Mouse (Mus musculus) hindbrain, embryonic 13.5 days (tissue): ENCODE measurements at regions not wholly inside any gene's neighbourhood (a gene's known extent, or its start where the extent isn't known, plus 50 kb on each side); places are given as distances from the start of the nearest gene placed in this dataset.

ENCODE experiments used
- ATAC-seq: fragments of 200-750 bp; cut with Nextera tagmentation; 2 replicates; pipeline ENCODE4 v1.8.0; 2017; ENCODE audit warnings: moderate TSS enrichment; ENCODE audit not compliant: low FRiP score
- H3K27ac ChIP-seq: fragments of 300-500 bp; sonication (generic); 2 replicates; pipeline ENCODE4 v1.5.1; 2015; ENCODE audit warnings: inconsistent platforms, mild to moderate bottlenecking, moderate library complexity
- H3K27me3 ChIP-seq: fragments of 300-500 bp; sonication (generic); 2 replicates; pipeline ENCODE4 v1.6.1; 2015; ENCODE audit warnings: mild to moderate bottlenecking, inconsistent platforms
- H3K36me3 ChIP-seq: fragments of 300-500 bp; sonication (generic); 2 replicates; pipeline ENCODE4 v1.6.1; 2015; ENCODE audit warnings: mild to moderate bottlenecking, inconsistent platforms
- H3K4me1 ChIP-seq: fragments of 300-500 bp; sonication (generic); replicated peaks from 2 replicates; pipeline ENCODE4 v1.6.1; 2015; ENCODE audit warnings: inconsistent platforms
- H3K4me2 ChIP-seq: fragments of 300-500 bp; sonication (generic); 2 replicates; pipeline ENCODE4 v1.6.1; 2015; ENCODE audit warnings: inconsistent platforms, mild to moderate bottlenecking, moderate library complexity
- H3K4me3 ChIP-seq: fragments of 300-500 bp; sonication (generic); 2 replicates; pipeline ENCODE4 v1.5.1; 2015; ENCODE audit warnings: mild to moderate bottlenecking, inconsistent platforms
- H3K9ac ChIP-seq: fragments of 300-500 bp; sonication (generic); 2 replicates; pipeline ENCODE4 v1.6.1; 2015; ENCODE audit warnings: mild to moderate bottlenecking, inconsistent platforms
- H3K9me3 ChIP-seq: fragments of 300-500 bp; sonication (generic); 2 replicates; pipeline ENCODE4 v1.6.1; 2016; ENCODE audit warnings: inconsistent platforms
- WGBS: fragments of 180-500 bp; shearing (Covaris S2); methylation state at CpG from one replicate; pipeline ENCODE4 v1.1.7; 2015; 5-methylcytosine and 5-hydroxymethylcytosine counted together

- peaks cover 19% of the 10 kb centered on the region; the same call in 1 of the 2 replicates for H3K27me3 ChIP-seq
- peaks cover 39% of the 10 kb centered on the region for H3K4me1 ChIP-seq
- no peak overlapping the region for H3K9ac ChIP-seq
- ATAC-seq: no peak
- no peak overlapping the region for H3K4me2 ChIP-seq
- peak overlapping the region; percentile 44; the same call in 1 of the 2 replicates for H3K27ac ChIP-seq
- H3K9me3 ChIP-seq: no peaks in the 10 kb centered on the region; the same call in 1 of the 2 replicates
- H3K4me3 ChIP-seq: no peak overlapping the region
- no peaks in the 10 kb centered on the region for H3K36me3 ChIP-seq
- WGBS: 22% methylated on average over 9 of the region's 9 CpGs
Observed at GRCm38 (mm10) chr6:100376656-100377055, 89.4 kb upstream of the Rybp start.

- H3K27me3 ChIP-seq: peaks cover 18% of the 10 kb centered on the region; the same call in 1 of the 2 replicates
- no peak overlapping the region for H3K27ac ChIP-seq
- no peaks in the 10 kb centered on the region for H3K36me3 ChIP-seq
- no peak overlapping the region for H3K9ac ChIP-seq
- H3K4me2 ChIP-seq: no peak overlapping the region
- ATAC-seq: no peak
- no peaks in the 10 kb centered on the region for H3K4me1 ChIP-seq
- H3K9me3 ChIP-seq: no peaks in the 10 kb centered on the region; the same call in 1 of the 2 replicates
- WGBS: 97% methylated on average over 1 of the region's 1 CpGs
- no peak overlapping the region for H3K4me3 ChIP-seq
Observed at GRCm38 (mm10) chr6:100370828-100371227, 83.5 kb upstream of the Rybp start.

GRCm38 (mm10) chr6:100370358-100370757, 83.1 kb upstream of the Rybp start:
- no peak for ATAC-seq
- no peak overlapping the region for H3K9ac ChIP-seq
- H3K27me3 ChIP-seq: peaks cover 16% of the 10 kb centered on the region; the same call in 1 of the 2 replicates
- WGBS: 90% methylated on average over 5 of the region's 5 CpGs
- no peaks in the 10 kb centered on the region for H3K36me3 ChIP-seq
- H3K9me3 ChIP-seq: no peaks in the 10 kb centered on the region; the same call in 1 of the 2 replicates
- no peak overlapping the region for H3K27ac ChIP-seq
- no peaks in the 10 kb centered on the region for H3K4me1 ChIP-seq
- no peak overlapping the region for H3K4me3 ChIP-seq
- H3K4me2 ChIP-seq: no peak overlapping the region

GRCm38 (mm10) chr6:100366231-100366630, 78.9 kb upstream of the Rybp start:
- Histone ChIP-seq H3K4me1 (0 out of 2 replicates have a peak, but pooled peaks cover 4% of the 10 kb centered on the region), H3K36me3 (no peaks in the 10 kb centered on the region), H3K9ac (no peak overlapping the region), H3K9me3 (no peaks in the 10 kb centered on the region), H3K4me2 (no peak overlapping the region), H3K4me3 (no peak overlapping the region), H3K27ac (no peak overlapping the region), H3K27me3 (peaks cover 8% of the 10 kb centered on the region; the same call in 1 of the 2 replicates)
- 61% methylated on average over 8 of the region's 8 CpGs for WGBS
- no peak for ATAC-seq

- H3K4me3 ChIP-seq: no peak overlapping the region
- no peaks in the 10 kb centered on the region for H3K9me3 ChIP-seq
- no peak for ATAC-seq
- 0 out of 2 replicates have a peak, but pooled peaks cover 4% of the 10 kb centered on the region for H3K4me1 ChIP-seq
- H3K4me2 ChIP-seq: no peak overlapping the region
- no peak overlapping the region for H3K27ac ChIP-seq
- no peak overlapping the region for H3K9ac ChIP-seq
- 86% methylated on average over 4 of the region's 4 CpGs for WGBS
- H3K27me3 ChIP-seq: peaks cover 8% of the 10 kb centered on the region; the same call in 1 of the 2 replicates
- H3K36me3 ChIP-seq: no peaks in the 10 kb centered on the region
Observed at GRCm38 (mm10) chr6:100365791-100366190, 78.5 kb upstream of the Rybp start.

- H3K9me3 ChIP-seq: no peaks in the 10 kb centered on the region
- H3K27me3 ChIP-seq: peaks cover 8% of the 10 kb centered on the region; the same call in 1 of the 2 replicates
- 0 out of 2 replicates have a peak, but pooled peaks cover 4% of the 10 kb centered on the region for H3K4me1 ChIP-seq
- no peak overlapping the region for H3K9ac ChIP-seq
- H3K36me3 ChIP-seq: no peaks in the 10 kb centered on the region
- H3K4me3 ChIP-seq: no peak overlapping the region
- 68% methylated on average over 5 of the region's 5 CpGs for WGBS
- ATAC-seq: no peak
- no peak overlapping the region for H3K4me2 ChIP-seq
- H3K27ac ChIP-seq: no peak overlapping the region
Observed at GRCm38 (mm10) chr6:100363683-100364082, 76.4 kb upstream of the Rybp start.

GRCm38 (mm10) chr6:100356617-100357399, 69.5 kb upstream of the Rybp start:
- no peaks in the 10 kb centered on the region for H3K4me1 ChIP-seq
- H3K9ac ChIP-seq: no peak overlapping the region
- no peaks in the 10 kb centered on the region for H3K9me3 ChIP-seq
- H3K27me3 ChIP-seq: 0 out of 2 replicates have a peak, but pooled peaks cover 2% of the 10 kb centered on the region
- H3K4me2 ChIP-seq: no peak overlapping the region
- 90% methylated on average over 11 of the region's 11 CpGs for WGBS
- no peak for ATAC-seq
- H3K4me3 ChIP-seq: no peak overlapping the region
- no peaks in the 10 kb centered on the region for H3K36me3 ChIP-seq
- H3K27ac ChIP-seq: no peak overlapping the region

GRCm38 (mm10) chr6:100355858-100356257, 68.6 kb upstream of the Rybp start:
- H3K9ac ChIP-seq: no peak overlapping the region
- ATAC-seq: no peak
- H3K4me1 ChIP-seq: no peaks in the 10 kb centered on the region
- 75% methylated on average over 9 of the region's 9 CpGs for WGBS
- H3K9me3 ChIP-seq: no peaks in the 10 kb centered on the region
- H3K27ac ChIP-seq: no peak overlapping the region
- H3K4me2 ChIP-seq: no peak overlapping the region
- H3K27me3 ChIP-seq: 0 out of 2 replicates have a peak, but pooled peaks cover 2% of the 10 kb centered on the region
- no peak overlapping the region for H3K4me3 ChIP-seq
- no peaks in the 10 kb centered on the region for H3K36me3 ChIP-seq

- no peaks in the 10 kb centered on the region for H3K9me3 ChIP-seq
- no peaks in the 10 kb centered on the region for H3K4me1 ChIP-seq
- no peak overlapping the region for H3K9ac ChIP-seq
- ATAC-seq: no peak
- WGBS: 82% methylated on average over 7 of the region's 7 CpGs
- no peak overlapping the region for H3K27ac ChIP-seq
- peaks cover 9% of the 10 kb centered on the region for H3K27me3 ChIP-seq
- H3K4me3 ChIP-seq: no peak overlapping the region
- H3K4me2 ChIP-seq: no peak overlapping the region
- H3K36me3 ChIP-seq: no peaks in the 10 kb centered on the region
Observed at GRCm38 (mm10) chr6:100347481-100347880, 60.2 kb upstream of the Rybp start.

- H3K4me3 ChIP-seq: no peak overlapping the region
- no peak overlapping the region for H3K27ac ChIP-seq
- no peaks in the 10 kb centered on the region for H3K36me3 ChIP-seq
- H3K4me1 ChIP-seq: 0 out of 2 replicates have a peak, but pooled peaks cover 2% of the 10 kb centered on the region
- H3K27me3 ChIP-seq: peaks cover 9% of the 10 kb centered on the region
- no peaks in the 10 kb centered on the region for H3K9me3 ChIP-seq
- ATAC-seq: no peak
- H3K4me2 ChIP-seq: no peak overlapping the region
- H3K9ac ChIP-seq: no peak overlapping the region
- WGBS: 83% methylated on average over 3 of the region's 3 CpGs
Observed at GRCm38 (mm10) chr6:100345073-100345472, 57.8 kb upstream of the Rybp start.

GRCm38 (mm10) chr6:100341305-100342290, 54.3 kb upstream of the Rybp start:
- Histone ChIP-seq H3K27ac (no peak overlapping the region), H3K4me3 (no peak overlapping the region), H3K27me3 (peaks cover 36% of the 10 kb centered on the region), H3K9me3 (no peaks in the 10 kb centered on the region), H3K4me2 (no peak overlapping the region), H3K36me3 (no peaks in the 10 kb centered on the region), H3K9ac (no peak overlapping the region), H3K4me1 (peaks cover 8% of the 10 kb centered on the region)
- no peak for ATAC-seq
- WGBS: 57% methylated on average over 13 of the region's 13 CpGs

- Histone ChIP-seq H3K4me3 (no peak overlapping the region), H3K9ac (no peak overlapping the region), H3K4me2 (no peak overlapping the region), H3K27ac (no peak overlapping the region), H3K36me3 (no peaks in the 10 kb centered on the region), H3K9me3 (no peaks in the 10 kb centered on the region), H3K27me3 (peaks cover 49% of the 10 kb centered on the region), H3K4me1 (peaks cover 26% of the 10 kb centered on the region)
- WGBS: 89% methylated on average over 4 of the region's 4 CpGs
- ATAC-seq: no peak
Observed at GRCm38 (mm10) chr6:100338291-100338690, 51.0 kb upstream of the Rybp start.
